Mouse (Mus musculus): ENCODE results near the gene Lrp11. TPM values are rescaled to one million over a fixed set of nuclear protein-coding genes. Genes with fewer than 3 reads are reported as not detected.
A peak's percentile ranks its signal among the peaks of the same experiment; 100 is the strongest.

The Lrp11 gene
- polyA plus RNA-seq (2012): not detected in 2 replicates

- TF ChIP-seq GATA1 (IDR thresholded peaks at IDR 0.05; ENCODE audit: low read length) (no peak), TAL1 (IDR thresholded peaks at IDR 0.05; ENCODE audit: low read length) (no peak)
- Histone ChIP-seq H3K4me1 (ENCODE audit: control insufficient read depth) (peaks cover 21% of the 10 kb centered on the region), H3K36me3 (ENCODE audit: control insufficient read depth) (no peaks in the 10 kb centered on the region), H3K4me3 (replicated peaks) (peak within 1 kb of the TSS; percentile 74), H3K9me3 (ENCODE audit: control insufficient read depth, low read length) (no peaks in the 10 kb centered on the region), H3K27me3 (ENCODE audit: control insufficient read depth) (peaks cover 25% of the 10 kb centered on the region)
Measured at GRCm38 (mm10) chr10:7589592-7590233, at the start of gene Lrp11. Gene Lrp11 (plus strand): TSS chr10:7589800.

GRCm38 (mm10) chr10:7578002-7578401 lies 11.6 kb upstream of the Lrp11 start:
- Histone ChIP-seq H3K4me3 (replicated peaks) (no peak overlapping the region), H3K9me3 (ENCODE audit: control insufficient read depth, low read length) (no peaks in the 10 kb centered on the region), H3K4me1 (ENCODE audit: control insufficient read depth) (no peaks in the 10 kb centered on the region), H3K36me3 (ENCODE audit: control insufficient read depth) (no peaks in the 10 kb centered on the region), H3K27me3 (ENCODE audit: control insufficient read depth) (peaks cover 4% of the 10 kb centered on the region)
- TF ChIP-seq TAL1 (IDR thresholded peaks at IDR 0.05; ENCODE audit: low read length): no peak
- no peak for TF ChIP-seq GATA1 (IDR thresholded peaks at IDR 0.05; ENCODE audit: low read length)

DNA sequence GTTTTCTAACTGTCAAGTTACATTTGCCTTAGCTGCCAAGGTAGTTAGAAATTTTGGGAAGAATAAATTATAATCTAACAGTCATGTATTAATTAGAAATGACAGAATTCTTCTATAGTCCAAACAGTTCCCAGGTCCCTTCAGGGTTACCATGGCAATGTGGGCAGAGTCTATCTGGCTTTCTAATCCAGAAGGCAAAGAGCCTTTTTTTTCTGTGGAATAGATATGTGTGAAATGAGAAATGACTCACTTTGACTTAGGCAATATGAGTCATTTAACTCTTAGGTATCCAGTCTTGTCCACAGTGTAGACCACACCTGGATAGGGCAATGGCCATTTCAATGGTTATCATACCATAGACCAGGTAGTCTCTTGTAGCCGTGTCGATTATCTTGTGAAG lies 8.2 kb upstream of the Lrp11 start:
- no peak for TF ChIP-seq GATA1 (IDR thresholded peaks at IDR 0.05; ENCODE audit: low read length)
- TF ChIP-seq TAL1 (IDR thresholded peaks at IDR 0.05; ENCODE audit: low read length): no peak
- H3K4me3 ChIP-seq (replicated peaks): no peak overlapping the region
- no peaks in the 10 kb centered on the region for H3K36me3 ChIP-seq (ENCODE audit: control insufficient read depth)
- H3K27me3 ChIP-seq (ENCODE audit: control insufficient read depth): peaks cover 4% of the 10 kb centered on the region
- no peaks in the 10 kb centered on the region for H3K4me1 ChIP-seq (ENCODE audit: control insufficient read depth)
- H3K9me3 ChIP-seq (ENCODE audit: control insufficient read depth, low read length): no peaks in the 10 kb centered on the region

DNA sequence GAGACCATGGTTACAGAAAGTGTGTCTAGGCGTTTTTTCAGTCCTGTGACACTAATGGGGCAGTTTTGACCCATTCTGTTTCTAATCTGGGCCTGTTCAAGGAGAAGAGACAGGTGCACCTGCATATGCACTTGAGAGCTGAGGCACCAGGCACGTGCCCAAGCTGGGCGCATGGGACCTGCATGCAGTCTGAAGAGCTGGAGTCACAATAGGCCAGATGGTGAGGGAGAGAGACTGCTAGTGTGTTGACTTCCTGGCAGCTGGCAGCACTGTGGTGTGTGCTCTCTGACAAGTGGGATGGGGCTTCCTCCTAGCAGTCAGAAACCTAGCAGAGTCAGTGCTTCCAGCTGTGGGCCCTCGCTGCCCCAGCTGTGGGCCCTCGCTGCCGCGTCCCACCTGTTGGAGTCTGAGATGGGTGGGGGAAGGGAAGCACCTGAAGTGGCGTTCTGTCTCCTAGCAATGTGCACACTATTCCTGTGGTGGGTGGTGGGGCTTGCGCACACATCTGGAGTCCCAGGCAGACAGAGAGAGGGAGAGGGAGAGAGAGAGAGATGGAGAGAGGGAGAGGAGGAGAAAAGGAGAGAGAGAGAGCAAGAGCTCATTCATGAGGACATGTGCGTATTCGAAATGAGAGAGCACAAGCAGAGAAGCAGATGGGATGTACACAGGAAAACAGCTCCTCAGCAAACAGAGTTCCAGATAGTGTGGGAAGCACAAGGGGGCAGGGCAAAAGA lies 7.3 kb upstream of the Lrp11 start:
- TF ChIP-seq GATA1 (IDR thresholded peaks at IDR 0.05; ENCODE audit: low read length): no peak
- TF ChIP-seq TAL1 (IDR thresholded peaks at IDR 0.05; ENCODE audit: low read length): no peak
- H3K4me3 ChIP-seq (replicated peaks): no peak overlapping the region
- H3K9me3 ChIP-seq (ENCODE audit: control insufficient read depth, low read length): no peaks in the 10 kb centered on the region
- H3K4me1 ChIP-seq (ENCODE audit: control insufficient read depth): no peaks in the 10 kb centered on the region
- no peaks in the 10 kb centered on the region for H3K36me3 ChIP-seq (ENCODE audit: control insufficient read depth)
- peaks cover 4% of the 10 kb centered on the region for H3K27me3 ChIP-seq (ENCODE audit: control insufficient read depth)

- H3K27me3 ChIP-seq (ENCODE audit: control insufficient read depth): peaks cover 4% of the 10 kb centered on the region
- no peaks in the 10 kb centered on the region for H3K36me3 ChIP-seq (ENCODE audit: control insufficient read depth)
- no peak overlapping the region for H3K4me3 ChIP-seq (replicated peaks)
- no peaks in the 10 kb centered on the region for H3K9me3 ChIP-seq (ENCODE audit: control insufficient read depth, low read length)
- TF ChIP-seq TAL1 (IDR thresholded peaks at IDR 0.05; ENCODE audit: low read length) (no peak), GATA1 (IDR thresholded peaks at IDR 0.05; ENCODE audit: low read length) (no peak)
- H3K4me1 ChIP-seq (ENCODE audit: control insufficient read depth): no peaks in the 10 kb centered on the region
Measured at GRCm38 (mm10) chr10:7582891-7583557, 6.6 kb upstream of the Lrp11 start.

DNA sequence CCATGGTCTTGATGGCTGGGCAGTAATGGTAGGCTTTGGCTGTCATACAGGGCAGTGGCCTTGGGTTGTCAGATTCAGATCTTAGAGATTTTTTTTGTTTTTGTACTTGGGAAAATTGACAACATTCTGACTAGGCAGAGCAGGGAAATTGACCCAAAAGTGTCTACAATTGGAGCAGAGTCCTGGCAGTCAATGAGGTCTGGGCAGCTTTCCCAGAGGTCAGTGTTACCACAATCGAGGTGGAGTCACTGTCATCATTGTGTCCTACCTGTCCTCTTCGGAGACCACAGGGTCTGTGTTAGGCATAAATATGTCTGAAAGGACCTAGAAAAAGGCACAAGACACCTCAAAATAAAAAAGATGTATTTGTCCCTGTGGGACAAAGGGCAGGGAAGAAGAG lies 2.8 kb upstream of the Lrp11 start:
- peaks cover 25% of the 10 kb centered on the region for H3K27me3 ChIP-seq (ENCODE audit: control insufficient read depth)
- TF ChIP-seq TAL1 (IDR thresholded peaks at IDR 0.05; ENCODE audit: low read length) (no peak), GATA1 (IDR thresholded peaks at IDR 0.05; ENCODE audit: low read length) (no peak)
- H3K9me3 ChIP-seq (ENCODE audit: control insufficient read depth, low read length): no peaks in the 10 kb centered on the region
- H3K36me3 ChIP-seq (ENCODE audit: control insufficient read depth): no peaks in the 10 kb centered on the region
- H3K4me1 ChIP-seq (ENCODE audit: control insufficient read depth): peaks cover 21% of the 10 kb centered on the region
- H3K4me3 ChIP-seq (replicated peaks): no peak overlapping the region

GRCm38 (mm10) chr10:7590234-7590689 lies 662 bp downstream of the Lrp11 start:
- no peaks in the 10 kb centered on the region for H3K9me3 ChIP-seq (ENCODE audit: control insufficient read depth, low read length)
- H3K4me1 ChIP-seq (ENCODE audit: control insufficient read depth): peaks cover 21% of the 10 kb centered on the region
- peaks cover 25% of the 10 kb centered on the region for H3K27me3 ChIP-seq (ENCODE audit: control insufficient read depth)
- H3K4me3 ChIP-seq (replicated peaks): peak overlapping the region; percentile 74
- H3K36me3 ChIP-seq (ENCODE audit: control insufficient read depth): no peaks in the 10 kb centered on the region
- no peak for TF ChIP-seq GATA1 (IDR thresholded peaks at IDR 0.05; ENCODE audit: low read length)
- TF ChIP-seq TAL1 (IDR thresholded peaks at IDR 0.05; ENCODE audit: low read length): no peak

GRCm38 (mm10) chr10:7590792-7591191 lies 1.2 kb downstream of the Lrp11 start:
- TF ChIP-seq TAL1 (IDR thresholded peaks at IDR 0.05; ENCODE audit: low read length): no peak
- no peak for TF ChIP-seq GATA1 (IDR thresholded peaks at IDR 0.05; ENCODE audit: low read length)
- Histone ChIP-seq H3K9me3 (ENCODE audit: control insufficient read depth, low read length) (no peaks in the 10 kb centered on the region), H3K27me3 (ENCODE audit: control insufficient read depth) (peaks cover 25% of the 10 kb centered on the region), H3K36me3 (ENCODE audit: control insufficient read depth) (no peaks in the 10 kb centered on the region), H3K4me1 (ENCODE audit: control insufficient read depth) (peaks cover 21% of the 10 kb centered on the region), H3K4me3 (replicated peaks) (peak overlapping the region; percentile 74)

- Histone ChIP-seq H3K36me3 (ENCODE audit: control insufficient read depth) (no peaks in the 10 kb centered on the region), H3K27me3 (ENCODE audit: control insufficient read depth) (peaks cover 24% of the 10 kb centered on the region), H3K9me3 (ENCODE audit: control insufficient read depth, low read length) (no peaks in the 10 kb centered on the region), H3K4me1 (ENCODE audit: control insufficient read depth) (peaks cover 12% of the 10 kb centered on the region), H3K4me3 (replicated peaks) (no peak overlapping the region)
- no peak for TF ChIP-seq GATA1 (IDR thresholded peaks at IDR 0.05; ENCODE audit: low read length)
- no peak for TF ChIP-seq TAL1 (IDR thresholded peaks at IDR 0.05; ENCODE audit: low read length)
Measured at GRCm38 (mm10) chr10:7594797-7595196, 5.2 kb downstream of the Lrp11 start.
